Mouse (Mus musculus) G1E (cell line): ENCODE results near the gene Lix1.

ENCODE experiments used
- CTCF ChIP-seq: IDR thresholded peaks from 2 replicates; pipeline ENCODE4 v1.5.1; 2012; ENCODE audit warnings: low read depth, low read length, inconsistent platforms, mixed read lengths
- POLR2AphosphoS5 ChIP-seq: IDR thresholded peaks from 2 replicates; pipeline ENCODE4 v1.6.1; 2012; ENCODE audit warnings: low read depth, low read length, inconsistent platforms; ENCODE audit not compliant: insufficient replicate concordance
- TAL1 ChIP-seq: conservative IDR thresholded peaks from 2 replicates; pipeline ENCODE4 v1.6.1; 2012; ENCODE audit warnings: low read depth, low read length, inconsistent platforms, mixed read lengths

- no peak for TF ChIP-seq CTCF
- TF ChIP-seq TAL1 = no peak
- no peak for TF ChIP-seq POLR2AphosphoS5
Measured at GRCm38 (mm10) chr17:17498848-17499247, 96.4 kb downstream of the Lix1 start.
